Mouse (Mus musculus): ENCODE data around the gene Bcl6.

Bcl6 gene

GRCm38 (mm10) chr16:23990161-23990970 lies 1.7 kb upstream of the Bcl6 start:
- no peak for DNase-seq

- DNase-seq = peak; percentile 47
These were observed 833 bp upstream of the Bcl6 start for GRCm38 (mm10) chr16:23989209-23990160.

GRCm38 (mm10) chr16:23988157-23988465 lies 541 bp downstream of the Bcl6 start:
- DNase-seq = no peak

GRCm38 (mm10) chr16:23987341-23988156 lies 1.1 kb downstream of the Bcl6 start:
- DNase-seq = peak; percentile 67

- peak; percentile 66 for DNase-seq
These were observed 1.8 kb downstream of the Bcl6 start for GRCm38 (mm10) chr16:23986871-23987270.

GRCm38 (mm10) chr16:23986176-23986575 lies 2.5 kb downstream of the Bcl6 start:
- peak; percentile 41 for DNase-seq

GRCm38 (mm10) chr16:23985467-23985861 lies 3.2 kb downstream of the Bcl6 start:
- peak; percentile 73 for DNase-seq

- peak; percentile 75 for DNase-seq
These were observed 3.7 kb downstream of the Bcl6 start for GRCm38 (mm10) chr16:23984760-23985466.

- peak; percentile 90 for DNase-seq
These were observed 4.5 kb downstream of the Bcl6 start for GRCm38 (mm10) chr16:23984183-23984582.

- DNase-seq = peak; percentile 83
These were observed 5.6 kb downstream of the Bcl6 start for GRCm38 (mm10) chr16:23982891-23983588.

GRCm38 (mm10) chr16:23981925-23982851 lies 6.5 kb downstream of the Bcl6 start:
- DNase-seq = peak; percentile 75

- peak; percentile 20 for DNase-seq
These were observed 7.5 kb downstream of the Bcl6 start for GRCm38 (mm10) chr16:23980991-23981720.

- no peak for DNase-seq
These were observed 8.3 kb downstream of the Bcl6 start for GRCm38 (mm10) chr16:23980201-23980870.

- no peak for DNase-seq
These were observed 9.2 kb downstream of the Bcl6 start for GRCm38 (mm10) chr16:23979446-23979845.

GRCm38 (mm10) chr16:23978495-23978894 lies 10.2 kb downstream of the Bcl6 start:
- no peak for DNase-seq

GRCm38 (mm10) chr16:23977732-23978131 lies 10.9 kb downstream of the Bcl6 start:
- no peak for DNase-seq

- DNase-seq = no peak
These were observed 12.5 kb downstream of the Bcl6 start for GRCm38 (mm10) chr16:23976196-23976595.

- no peak for DNase-seq
These were observed 14.9 kb downstream of the Bcl6 start for GRCm38 (mm10) chr16:23973635-23974367.
